Mouse (Mus musculus): Measurements from ENCODE around the gene Csf2.

- no peak for TF ChIP-seq CTCF (IDR thresholded peaks at IDR 0.05; ENCODE audit: borderline replicate concordance, extremely low read depth, insufficient read depth, insufficient read length)
- TF ChIP-seq POLR2A (IDR thresholded peaks at IDR 0.05; ENCODE audit: borderline replicate concordance, extremely low read depth, insufficient read depth, insufficient read length, poor library complexity, severe bottlenecking) = no peak
These were observed at the start of gene Csf2 for GRCm38 (mm10) chr11:54248940-54249717.
